Mouse (Mus musculus) layer of hippocampus, postnatal 10 days (tissue): Measurements from ENCODE around the gene Serpinb1c. TPM values are rescaled to one million over a fixed set of nuclear protein-coding genes. Genes with fewer than 3 reads are reported as not detected.
A peak's percentile ranks its signal among the peaks of the same experiment; 100 is the strongest.
"Not testable (repeated sequence)": the region's sequence is repeated elsewhere in the genome, so short reads cannot be mapped to it uniquely, and the experiment has no call there.

Experiments
- DNase-seq, 2 experiments: peaks; one replicate each; pipeline ENCODE4 v3.0.0; 2021; ENCODE audit warnings: low spot score in 2 of 2
- long read RNA-seq: library from polyadenylated mRNA; stranded (forward); transcript quantifications from one replicate; pipeline ENCODE4 v2.0.0, GENCODE M21; 2023
- total RNA-seq, 2 experiments: library from RNA; stranded (reverse); gene quantifications; 2 replicates each; pipeline ENCODE4 v1.2.3; 2021

Serpinb1c gene
- total RNA-seq = under 1 TPM in 1 of 2 experiments, not detected in 1; 0.36 TPM
- long read RNA-seq = 0 reads

DNA sequence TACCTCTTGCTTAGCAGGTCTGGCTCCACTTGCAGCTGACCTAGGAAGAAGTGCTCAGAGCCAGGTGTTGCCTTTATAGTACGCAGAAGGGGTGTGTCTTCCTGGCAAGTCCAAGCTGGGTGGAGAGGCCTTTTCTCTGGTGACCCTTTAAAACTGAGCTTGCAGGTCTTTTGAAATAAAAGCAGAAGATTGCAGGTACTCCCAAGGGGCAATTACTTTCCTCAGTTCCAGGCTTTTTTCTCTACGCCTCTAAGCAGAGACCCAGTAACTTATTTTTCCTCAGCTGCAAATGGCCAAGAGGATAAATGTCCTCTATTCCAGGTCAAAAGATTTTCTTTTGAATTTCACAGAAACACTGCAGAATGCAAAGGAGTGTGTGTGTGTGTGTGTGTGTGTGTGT lies at the start of gene Serpinb1c:
Gene Serpinb1c, minus strand, starts transcription at position 101 of the 400 bp plus-strand sequence.
- DNase-seq = no peak

DNA sequence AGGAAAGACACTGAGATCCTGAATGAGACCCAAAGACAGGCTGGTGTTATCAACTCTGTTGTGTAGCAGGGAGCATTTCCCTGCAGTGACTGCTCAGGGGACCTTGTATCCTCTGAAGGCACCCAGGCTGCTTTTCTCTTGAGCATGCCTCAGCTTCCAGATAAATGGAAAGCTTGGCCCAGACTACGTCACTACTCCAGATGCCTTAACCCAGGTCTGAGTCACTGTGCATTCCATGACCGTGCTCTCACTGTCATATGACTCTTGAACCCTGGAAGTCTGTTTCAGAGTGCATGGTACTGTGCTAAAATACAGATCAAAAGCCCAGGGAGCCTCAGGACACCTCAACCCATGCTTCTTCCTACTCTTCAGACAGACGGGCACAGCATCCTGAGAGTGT lies 41.2 kb upstream of the Serpinb1c start:
- not testable (repeated sequence) for DNase-seq

- not testable (repeated sequence) for DNase-seq
Observed at GRCm38 (mm10) chr13:32938275-32938674, 40.3 kb upstream of the Serpinb1c start.

DNA sequence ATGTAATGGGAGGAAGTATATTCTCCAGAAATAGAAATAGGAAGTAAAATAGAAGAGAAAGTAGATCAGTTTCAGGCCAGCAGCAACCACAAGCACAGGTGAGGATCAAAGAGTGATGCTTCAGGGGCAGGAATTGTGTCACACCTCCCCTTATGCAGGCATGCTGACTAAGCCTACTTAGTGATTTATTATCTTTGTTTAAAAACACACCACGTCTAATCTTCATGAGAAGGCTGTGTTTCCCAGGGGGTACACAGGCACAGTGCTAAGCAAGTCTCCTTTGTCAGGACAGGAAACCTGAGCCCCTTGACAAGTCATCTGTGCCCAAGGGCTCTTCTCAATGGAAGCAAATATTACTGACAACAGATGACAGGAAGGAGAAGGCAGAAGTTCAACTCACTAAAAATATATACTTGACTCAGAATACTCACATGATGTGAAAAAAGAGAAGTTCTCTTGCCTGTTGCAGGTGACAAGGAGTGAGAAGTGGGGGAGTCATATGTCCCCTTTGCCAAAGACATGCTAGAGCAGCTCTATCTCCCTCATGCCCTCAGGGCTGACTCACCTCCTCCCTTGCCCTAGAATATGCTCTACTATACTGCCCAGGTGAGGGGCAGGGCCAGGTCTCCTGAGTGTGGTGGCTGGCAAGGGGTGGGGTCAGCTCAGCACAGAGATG lies 36.8 kb upstream of the Serpinb1c start:
- DNase-seq = no peak

DNA sequence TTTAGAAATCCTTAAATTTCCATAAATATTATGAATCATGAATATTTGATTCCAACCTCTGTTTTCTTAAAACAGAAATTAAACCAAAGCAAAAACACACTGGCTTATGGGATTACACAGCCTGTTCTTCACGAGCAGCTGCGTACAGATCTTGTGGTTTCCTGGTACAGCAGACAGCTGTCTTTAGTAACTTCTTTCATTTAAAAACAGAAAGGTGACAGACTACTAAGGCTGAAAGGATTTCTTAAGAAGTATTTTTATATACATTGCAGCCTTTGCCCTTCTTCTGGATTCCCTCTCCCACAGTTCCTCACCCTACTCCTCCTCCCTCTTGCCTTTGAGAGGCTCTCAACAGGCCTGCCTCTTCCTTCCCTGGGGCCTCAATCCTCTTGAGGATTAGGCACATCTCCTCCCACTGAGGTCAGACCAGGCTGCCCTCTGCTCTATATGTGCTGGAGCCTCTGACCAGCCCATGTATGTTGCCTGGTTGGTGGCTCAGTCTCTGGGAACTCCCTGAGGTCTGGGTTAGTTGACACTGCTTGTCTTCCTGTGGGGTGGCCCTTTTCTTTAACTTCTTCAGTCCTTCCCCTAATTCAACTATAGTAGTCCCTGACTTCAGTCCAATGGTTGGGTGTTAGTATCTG lies 31.2 kb upstream of the Serpinb1c start:
- no peak for DNase-seq

DNA sequence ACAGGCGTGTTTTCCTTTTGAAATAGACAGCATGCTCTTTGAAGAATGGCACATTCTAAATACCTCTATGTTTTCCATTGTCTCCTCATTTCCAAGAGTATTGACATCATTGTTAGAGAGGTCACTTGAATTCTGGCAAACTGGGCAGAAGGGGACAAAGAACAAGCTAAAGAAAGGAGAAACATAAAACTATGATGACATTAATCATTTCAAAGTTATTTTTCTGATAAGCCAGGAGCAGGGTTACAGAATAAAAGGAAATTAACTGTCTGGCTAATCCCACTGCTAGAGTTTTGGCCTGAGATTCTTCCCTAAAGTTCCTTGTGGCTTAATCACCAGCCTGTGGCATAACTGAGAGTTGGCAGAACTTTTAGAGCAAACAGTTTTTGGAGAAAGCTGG lies 29.2 kb upstream of the Serpinb1c start:
- no peak for DNase-seq

DNA sequence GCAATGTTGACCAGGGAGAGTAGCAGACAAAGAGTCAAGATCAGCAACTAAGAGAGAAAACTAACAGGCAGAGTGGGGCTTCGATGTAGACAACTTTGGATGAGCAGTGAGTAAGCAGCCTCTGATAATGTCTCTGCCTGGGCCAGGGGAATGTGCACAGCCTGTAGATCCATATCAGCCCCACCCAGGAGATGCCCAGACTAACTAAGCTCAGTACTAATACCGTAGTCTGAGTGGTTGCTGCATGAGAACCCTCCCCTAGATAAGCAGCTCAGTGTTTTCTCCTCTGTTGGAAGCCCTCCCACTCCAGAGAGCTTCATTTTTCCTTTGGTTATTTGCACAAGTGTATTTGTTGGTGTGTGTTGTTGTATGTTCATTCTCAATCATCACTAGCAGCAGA lies 28.6 kb upstream of the Serpinb1c start:
- no peak for DNase-seq

GRCm38 (mm10) chr13:32924578-32925360 lies 26.8 kb upstream of the Serpinb1c start:
- no peak for DNase-seq

GRCm38 (mm10) chr13:32922622-32923021 lies 24.6 kb upstream of the Serpinb1c start:
- no peak for DNase-seq

DNA sequence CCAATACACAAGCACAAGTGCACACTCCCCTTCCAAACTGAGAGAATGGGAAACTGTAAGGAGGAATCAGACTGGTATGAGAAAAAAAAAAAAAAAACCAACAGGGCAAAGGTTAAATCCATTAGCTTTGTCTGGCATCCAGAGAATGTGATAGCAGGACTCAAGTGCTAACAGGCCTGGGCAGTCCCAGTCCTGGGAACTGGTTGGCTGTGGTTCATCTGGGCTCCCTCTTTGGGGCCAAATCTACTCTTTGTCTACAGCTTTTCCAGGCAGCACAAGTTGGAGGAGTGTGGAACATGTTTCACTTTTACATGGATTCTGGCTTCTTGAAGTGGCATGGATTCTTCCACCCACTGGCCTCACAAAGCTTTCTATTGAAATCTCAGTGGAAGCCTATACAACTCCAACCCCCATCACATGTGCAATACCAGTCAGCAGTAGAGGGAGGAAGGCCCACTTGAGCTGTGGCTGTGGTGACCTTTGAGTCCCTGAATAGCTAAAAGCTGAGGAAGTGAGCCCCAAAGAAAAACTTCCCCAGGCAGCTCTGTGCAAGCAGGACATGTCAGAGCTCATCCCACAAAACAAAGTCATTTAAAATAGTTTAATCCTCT lies 14.9 kb upstream of the Serpinb1c start:
- DNase-seq = no peak

DNA sequence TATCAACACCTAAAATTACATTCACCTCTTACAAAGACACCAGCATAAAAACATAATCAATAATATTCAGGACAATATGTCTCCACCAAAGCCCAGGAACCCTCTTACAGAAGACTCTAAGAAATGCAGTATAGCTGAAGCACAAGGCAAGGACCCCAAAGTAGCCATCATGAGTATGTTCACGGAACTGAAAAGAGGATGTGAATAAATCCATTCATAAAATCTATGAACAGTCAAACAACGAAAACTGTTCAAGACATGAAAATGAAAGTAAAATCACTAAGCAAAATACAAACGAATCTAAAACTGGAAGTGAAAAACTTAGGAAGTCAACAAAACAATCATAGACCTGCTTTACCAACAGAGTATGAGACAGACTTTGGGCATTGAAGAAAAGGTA lies 10.2 kb upstream of the Serpinb1c start:
- no peak for DNase-seq

- peak; percentile 95 for DNase-seq
Observed at GRCm38 (mm10) chr13:32903211-32903873, 5.3 kb upstream of the Serpinb1c start.

- DNase-seq = peak; percentile 74 to 79
Observed at GRCm38 (mm10) chr13:32902481-32903015, 4.5 kb upstream of the Serpinb1c start.

- DNase-seq = peak in 1 of 2 experiments; percentile 37
Observed at GRCm38 (mm10) chr13:32900639-32901038, 2.6 kb upstream of the Serpinb1c start.

DNA sequence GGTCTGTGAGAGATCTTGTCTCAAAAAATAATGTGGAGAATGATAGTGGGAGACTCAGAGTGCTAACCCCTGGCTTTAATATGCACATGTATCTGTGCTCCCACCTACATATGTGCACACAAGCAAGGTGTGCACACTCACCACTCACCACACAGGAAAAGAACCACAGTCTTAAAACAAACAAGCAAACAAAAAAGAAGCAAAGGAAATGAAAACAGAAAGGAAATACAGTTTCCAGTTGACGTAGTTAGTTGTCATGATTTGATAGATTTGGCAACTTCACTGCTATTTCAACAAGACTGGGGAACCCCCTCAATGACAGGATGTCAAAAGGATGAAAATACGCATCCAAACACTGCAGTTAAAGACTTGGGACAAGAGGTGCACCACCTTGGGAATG lies 1.1 kb upstream of the Serpinb1c start:
- DNase-seq = not testable (repeated sequence)

DNA sequence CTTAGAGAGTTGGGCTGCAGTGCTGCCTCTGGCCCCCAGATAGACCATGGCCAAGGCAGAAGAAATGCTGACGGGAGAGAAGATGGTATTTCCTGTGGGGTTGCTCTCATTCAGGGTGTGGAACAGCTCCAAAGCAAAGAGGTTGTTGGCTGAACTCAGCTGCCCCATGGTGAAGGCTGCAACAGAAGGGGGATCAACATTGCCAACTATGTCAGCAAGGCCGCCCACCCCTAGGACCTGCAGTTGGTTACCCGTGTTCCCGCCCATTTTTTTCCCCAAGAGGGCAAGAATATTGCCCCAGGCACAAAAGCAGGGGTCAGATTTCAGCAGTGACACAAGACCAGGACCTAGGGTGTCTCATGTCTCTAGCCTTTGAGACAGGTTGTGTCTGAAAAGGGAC lies 1.1 kb downstream of the Serpinb1c start:
- DNase-seq = no peak

GRCm38 (mm10) chr13:32884755-32885154 lies 13.3 kb downstream of the Serpinb1c start:
- DNase-seq = no peak

DNA sequence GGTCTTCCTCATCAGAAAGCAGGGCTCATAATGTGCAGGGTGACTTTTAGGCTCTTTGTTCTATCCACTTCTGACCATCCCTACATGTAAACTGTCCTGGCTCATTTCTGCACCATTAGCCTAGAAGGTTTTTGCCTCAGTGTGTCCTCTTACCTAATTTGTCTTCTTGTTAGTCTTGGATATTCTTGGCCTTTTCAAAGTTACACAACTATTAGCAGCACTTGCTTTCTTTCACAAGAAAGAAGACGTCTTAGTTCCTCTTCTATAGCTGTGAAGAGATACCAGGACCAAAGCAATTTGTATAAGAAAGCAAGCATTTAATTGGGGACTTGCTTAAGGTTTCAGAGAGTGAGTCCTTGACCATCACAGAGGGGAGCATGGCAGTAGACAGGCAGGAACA lies 24.1 kb downstream of the Serpinb1c start:
- no peak for DNase-seq

- DNase-seq = no peak
Observed at GRCm38 (mm10) chr13:32868843-32869242, 29.2 kb downstream of the Serpinb1c start.

DNA sequence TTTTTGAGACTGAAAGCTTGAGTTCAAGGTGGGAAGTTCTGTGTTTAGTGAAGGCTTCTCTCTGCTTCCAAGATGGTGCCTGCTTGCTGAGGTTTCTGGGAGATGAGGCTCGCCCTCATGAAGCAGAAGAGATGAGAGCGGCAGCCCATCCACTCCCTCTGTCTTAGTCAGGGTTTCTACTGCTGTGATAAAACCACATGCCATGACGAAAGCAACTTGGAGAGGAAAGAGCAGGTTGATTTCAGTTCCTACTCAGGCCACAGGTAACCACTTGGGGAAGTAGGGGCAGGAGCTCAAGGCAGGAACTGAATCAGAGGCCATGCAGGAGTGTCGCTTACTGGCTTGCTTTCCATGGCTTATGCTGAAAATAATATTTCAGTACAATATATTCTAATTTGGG lies 29.8 kb downstream of the Serpinb1c start:
- not testable (repeated sequence) for DNase-seq

DNA sequence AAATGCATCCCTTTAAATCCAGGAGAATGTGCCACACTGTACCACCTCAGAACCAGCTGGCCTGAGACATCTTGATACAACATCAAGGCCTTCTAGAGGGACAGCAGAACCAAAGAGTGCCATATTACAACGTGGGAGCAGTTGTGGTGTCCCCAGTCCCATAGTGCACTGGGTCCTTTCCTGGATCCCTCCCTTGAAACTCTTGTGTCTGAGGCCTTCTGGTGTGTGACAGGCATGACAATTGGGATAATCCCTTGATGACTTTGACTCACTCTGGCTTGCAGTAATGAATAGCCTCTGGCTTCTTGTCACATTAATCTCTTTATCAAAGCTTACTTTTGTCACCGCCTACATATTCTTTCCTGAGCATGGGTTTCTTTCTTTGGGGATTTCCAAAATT lies 31.0 kb downstream of the Serpinb1c start:
- DNase-seq = no peak
